Mouse (Mus musculus) erythroblast, adult 5-6 weeks (primary cell): ENCODE results near the gene Fgf13. TPM values are rescaled to one million over a fixed set of nuclear protein-coding genes. Genes with fewer than 3 reads are reported as not detected.

Experiments used
- ATAC-seq: replicated peaks from 2 replicates; pipeline ENCODE4 v1.8.0; 2016; ENCODE audit warnings: moderate number of reproducible peaks, mild to moderate bottlenecking, moderate TSS enrichment, inconsistent platforms; ENCODE audit not compliant: poor library complexity, low FRiP score, severe bottlenecking
- total RNA-seq, 2 experiments: library from RNA; stranded (forward) in 1 of 2; stranded (reverse) in 1 of 2; fragments of 150-400 nt in 1 of 2; fragments of 200-764, 138-1000 nt in 1 of 2; gene quantifications; 2 replicates each; pipeline versions ENCODE4 v1.2.3 to v1.2.4; 2015 to 2017; ENCODE audit warnings: low replicate concordance in 2 of 2

The Fgf13 gene
- total RNA-seq, 2 experiments from 2014 or later, result not detected

- ATAC-seq, result no peak
Observed at GRCm38 (mm10) chrX:59201146-59201545, 366.7 kb downstream of the Fgf13 start.

- no peak for ATAC-seq
Observed at GRCm38 (mm10) chrX:59194149-59194548, 373.7 kb downstream of the Fgf13 start.

GRCm38 (mm10) chrX:59186922-59187321 is 380.9 kb downstream of the Fgf13 start:
- no peak for ATAC-seq

GRCm38 (mm10) chrX:59182323-59182722 is 385.5 kb downstream of the Fgf13 start:
- no peak for ATAC-seq

- no peak for ATAC-seq
Observed at GRCm38 (mm10) chrX:59179627-59180026, 388.2 kb downstream of the Fgf13 start.

GRCm38 (mm10) chrX:59179081-59179596 is 388.7 kb downstream of the Fgf13 start:
- ATAC-seq, result no peak

- no peak for ATAC-seq
Observed at GRCm38 (mm10) chrX:59177653-59178052, 390.2 kb downstream of the Fgf13 start.

GRCm38 (mm10) chrX:59172200-59172599 is 395.7 kb downstream of the Fgf13 start:
- ATAC-seq, result no peak

- no peak for ATAC-seq
Observed at GRCm38 (mm10) chrX:59166763-59167162, 401.1 kb downstream of the Fgf13 start.

- ATAC-seq, result no peak
Observed at GRCm38 (mm10) chrX:59141947-59142346, 425.9 kb downstream of the Fgf13 start.

- ATAC-seq, result no peak
Observed at GRCm38 (mm10) chrX:59134928-59135361, 432.9 kb downstream of the Fgf13 start.

GRCm38 (mm10) chrX:59134166-59134861 is 433.6 kb downstream of the Fgf13 start:
- ATAC-seq, result no peak

- no peak for ATAC-seq
Observed at GRCm38 (mm10) chrX:59133834-59134165, 434.1 kb downstream of the Fgf13 start.

GRCm38 (mm10) chrX:59133416-59133815 is 434.5 kb downstream of the Fgf13 start:
- ATAC-seq, result no peak

GRCm38 (mm10) chrX:59126637-59127036 is 441.2 kb downstream of the Fgf13 start:
- ATAC-seq, result no peak

GRCm38 (mm10) chrX:59113187-59113586 is 454.7 kb downstream of the Fgf13 start:
- ATAC-seq, result no peak

GRCm38 (mm10) chrX:59085928-59086327 is 481.9 kb downstream of the Fgf13 start:
- ATAC-seq, result no peak

- no peak for ATAC-seq
Observed at GRCm38 (mm10) chrX:59080427-59080826, 487.4 kb downstream of the Fgf13 start.

GRCm38 (mm10) chrX:59072083-59072482 is 495.8 kb downstream of the Fgf13 start:
- no peak for ATAC-seq

GRCm38 (mm10) chrX:59063157-59063556 is 504.7 kb downstream of the Fgf13 start:
- no peak for ATAC-seq

GRCm38 (mm10) chrX:59034969-59035368 is 532.9 kb downstream of the Fgf13 start:
- no peak for ATAC-seq
